ENCODE assay signal across 13 mouse cellular contexts in the genomic region with DNA sequence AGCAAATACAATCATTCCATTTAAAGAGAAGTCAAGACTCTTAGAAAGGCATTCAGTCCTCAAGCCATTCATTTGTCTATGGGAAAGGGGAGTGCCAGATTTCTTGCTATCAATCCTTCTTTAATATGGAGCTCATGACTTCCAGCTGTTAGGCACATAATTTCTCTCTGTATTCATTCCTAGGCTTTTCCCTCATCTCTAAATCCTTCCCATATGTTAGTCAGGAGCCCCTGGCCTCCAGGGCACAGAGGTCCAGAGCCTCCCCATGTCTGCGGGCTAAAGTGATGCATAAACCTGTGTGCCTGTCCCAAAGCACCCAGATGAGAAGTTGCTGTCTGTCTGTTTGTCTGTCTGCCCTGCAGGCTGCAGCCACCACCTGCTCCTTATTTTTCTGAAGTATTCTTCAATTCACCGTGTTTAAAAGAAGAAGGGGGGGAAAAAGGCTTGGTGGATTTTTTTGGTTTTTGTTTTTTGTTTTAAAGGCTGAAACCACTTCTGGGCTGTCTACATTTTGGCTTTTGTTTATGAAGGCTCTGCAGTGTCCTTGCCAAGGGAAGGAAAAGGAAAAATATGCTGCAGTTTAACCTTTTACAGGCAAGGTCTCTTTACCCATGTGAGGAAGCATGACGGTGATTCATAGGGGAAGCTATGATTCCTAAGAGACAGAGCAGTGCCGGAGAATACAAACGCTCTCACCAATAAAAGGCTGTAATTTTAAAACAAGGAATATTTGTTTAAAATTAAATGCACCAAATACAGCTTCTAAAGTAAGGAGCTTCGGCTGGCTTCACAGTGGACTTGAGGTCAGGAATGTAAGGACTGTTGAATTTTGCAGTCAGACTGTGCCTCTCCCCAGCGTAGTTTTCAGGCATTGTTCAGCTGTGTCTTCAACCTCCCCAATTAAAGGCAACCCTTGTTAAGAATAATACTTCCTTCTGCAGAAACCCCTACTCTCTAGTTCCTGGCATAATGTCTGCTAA.
A peak's percentile ranks its signal among the peaks of the same experiment; 100 is the strongest.
DNase-seq lines count a peak whose midpoint lies in the region; ATAC-seq and TF ChIP-seq lines count a peak whose summit lies in the region.
"Had no signal": no experiment of that assay in that cellular context is flagged by ENCODE, and none has a peak within 500 bp of the region (broad histone marks: within the 10 kb centered on the region; RNA-seq: fewer than 3 reads in every experiment).

No protein-coding gene starts in this region.

- H3K4me3 ChIP-seq in intestine, embryonic 14.5 days (ENCODE audit: low read depth, low read length), result no peak overlapping the region
- no peak overlapping the region for H3K4me3 ChIP-seq in intestine, postnatal 0 days (ENCODE audit: low read depth, low read length)
- H3K4me3 ChIP-seq in embryonic facial prominence, embryonic 10.5 days, result no peak overlapping the region
- no peak overlapping the region for H3K4me3 ChIP-seq in limb, embryonic 12.5 days (replicated peaks)
- H3K4me3 ChIP-seq in heart, embryonic 12.5 days, result no peak overlapping the region
- H3K4me3 ChIP-seq: left cerebral cortex, adult 2 months; liver, embryonic 15.5 days had no signal

- TF ChIP-seq CTCF in intestine, postnatal 0 days (IDR thresholded peaks at IDR 0.05; ENCODE audit: low read depth), result no peak
- TF ChIP-seq CTCF in brain, embryonic 14.5 days (IDR thresholded peaks at IDR 0.05; ENCODE audit: borderline replicate concordance, extremely low read depth, insufficient read depth, insufficient read length), result no peak

- no peak for ATAC-seq in intestine, embryonic 14.5 days (replicated peaks; ENCODE audit: low FRiP score, low TSS enrichment, low read depth)
- no peak for ATAC-seq in intestine, postnatal 0 days
- ATAC-seq in limb, embryonic 12.5 days (ENCODE audit: insufficient number of reproducible peaks, insufficient read depth, low FRiP score, low TSS enrichment, low read depth), result no peak
- ATAC-seq in heart, embryonic 12.5 days (ENCODE audit: insufficient number of reproducible peaks, low FRiP score), result no peak
- ATAC-seq: forebrain, postnatal 0 days had no signal

- no peak overlapping the region for H3K9ac ChIP-seq in intestine, embryonic 14.5 days (ENCODE audit: low read length)
- H3K9ac ChIP-seq in intestine, postnatal 0 days (ENCODE audit: low read depth, low read length), result no peak overlapping the region
- H3K9ac ChIP-seq in limb, embryonic 12.5 days (replicated peaks), result no peak overlapping the region
- H3K9ac ChIP-seq in heart, embryonic 12.5 days, result no peak overlapping the region
- H3K9ac ChIP-seq: forebrain, postnatal 0 days; liver, embryonic 15.5 days had no signal

- H3K4me2 ChIP-seq in intestine, embryonic 14.5 days (ENCODE audit: low read length), result peak overlapping the region; percentile 18; the same call in 1 of the 2 replicates
- no peak overlapping the region for H3K4me2 ChIP-seq in intestine, postnatal 0 days (replicated peaks; ENCODE audit: low read depth)
- no peak overlapping the region for H3K4me2 ChIP-seq in limb, embryonic 12.5 days
- no peak overlapping the region for H3K4me2 ChIP-seq in heart, embryonic 12.5 days
- H3K4me2 ChIP-seq: liver, embryonic 15.5 days had no signal

- WGBS in intestine, embryonic 14.5 days, result 25% methylated on average over 7 of the region's 7 CpGs
- 48% methylated on average over 7 of the region's 7 CpGs for WGBS in intestine, postnatal 0 days
- WGBS in embryonic facial prominence, embryonic 10.5 days, result 30% methylated on average over 7 of the region's 7 CpGs
- 35% methylated on average over 7 of the region's 7 CpGs for WGBS in limb, embryonic 12.5 days
- 86% methylated on average over 7 of the region's 7 CpGs for whole genome bisulfite sequencing in heart, embryonic 12.5 days

- no peaks in the 10 kb centered on the region for H3K27me3 ChIP-seq in intestine, embryonic 14.5 days (replicated peaks; ENCODE audit: control insufficient read depth, insufficient read depth, low read length)
- H3K27me3 ChIP-seq in intestine, postnatal 0 days (replicated peaks; ENCODE audit: control insufficient read depth, insufficient read depth, low read length), result no peaks in the 10 kb centered on the region
- no peaks in the 10 kb centered on the region for H3K27me3 ChIP-seq in embryonic facial prominence, embryonic 10.5 days (replicated peaks; ENCODE audit: low read depth, poor library complexity, severe bottlenecking)
- no peaks in the 10 kb centered on the region for H3K27me3 ChIP-seq in limb, embryonic 12.5 days
- H3K27me3 ChIP-seq in heart, embryonic 12.5 days (replicated peaks), result no peaks in the 10 kb centered on the region
- H3K27me3 ChIP-seq: liver, embryonic 15.5 days had no signal

- peaks cover 15% of the 10 kb centered on the region for H3K4me1 ChIP-seq in intestine, embryonic 14.5 days (replicated peaks; ENCODE audit: control insufficient read depth, insufficient read depth, low read length)
- no peaks in the 10 kb centered on the region for H3K4me1 ChIP-seq in intestine, postnatal 0 days (replicated peaks; ENCODE audit: control insufficient read depth, insufficient read depth, low read length)
- H3K4me1 ChIP-seq in embryonic facial prominence, embryonic 10.5 days, result peaks cover 36% of the 10 kb centered on the region
- peaks cover 21% of the 10 kb centered on the region for H3K4me1 ChIP-seq in limb, embryonic 12.5 days (replicated peaks)
- no peaks in the 10 kb centered on the region for H3K4me1 ChIP-seq in heart, embryonic 12.5 days (replicated peaks)
- H3K4me1 ChIP-seq: liver, embryonic 15.5 days had no signal

- no peaks in the 10 kb centered on the region for H3K36me3 ChIP-seq in intestine, embryonic 14.5 days (ENCODE audit: control insufficient read depth, insufficient read depth, low read length)
- H3K36me3 ChIP-seq in intestine, postnatal 0 days (ENCODE audit: control insufficient read depth, insufficient read depth), result no peaks in the 10 kb centered on the region
- H3K36me3 ChIP-seq in embryonic facial prominence, embryonic 10.5 days (replicated peaks), result no peaks in the 10 kb centered on the region
- H3K36me3 ChIP-seq in limb, embryonic 12.5 days, result no peaks in the 10 kb centered on the region
- H3K36me3 ChIP-seq in heart, embryonic 12.5 days, result no peaks in the 10 kb centered on the region
- H3K36me3 ChIP-seq: liver, embryonic 15.5 days had no signal

- no peak overlapping the region for H3K27ac ChIP-seq in intestine, embryonic 14.5 days (ENCODE audit: low read depth)
- H3K27ac ChIP-seq in intestine, postnatal 0 days (ENCODE audit: low read depth, low read length), result no peak overlapping the region
- peak overlapping the region; percentile 72 for H3K27ac ChIP-seq in embryonic facial prominence, embryonic 10.5 days (replicated peaks)
- H3K27ac ChIP-seq in limb, embryonic 12.5 days, result peak overlapping the region; percentile 73
- H3K27ac ChIP-seq in heart, embryonic 12.5 days (ENCODE audit: poor library complexity, severe bottlenecking), result no peak overlapping the region
- H3K27ac ChIP-seq: left cerebral cortex, adult 2 months; liver, embryonic 15.5 days had no signal

- TF ChIP-seq POLR2A in brain, embryonic 14.5 days (IDR thresholded peaks at IDR 0.05; ENCODE audit: borderline replicate concordance, extremely low read depth, insufficient read depth, insufficient read length, poor library complexity, severe bottlenecking), result no peak

- 0 out of 2 replicates have a peak, but pooled peaks cover 6% of the 10 kb centered on the region for H3K9me3 ChIP-seq in intestine, embryonic 14.5 days (ENCODE audit: control insufficient read depth, low read length)
- H3K9me3 ChIP-seq in intestine, postnatal 0 days (ENCODE audit: control insufficient read depth), result no peaks in the 10 kb centered on the region
- H3K9me3 ChIP-seq in embryonic facial prominence, embryonic 10.5 days, result no peaks in the 10 kb centered on the region
- no peaks in the 10 kb centered on the region for H3K9me3 ChIP-seq in limb, embryonic 12.5 days
- no peaks in the 10 kb centered on the region for H3K9me3 ChIP-seq in heart, embryonic 12.5 days (replicated peaks)
- H3K9me3 ChIP-seq: liver, embryonic 15.5 days had no signal

- no peak for DNase-seq in intestine, embryonic 14.5 days (ENCODE audit: low spot score)
- DNase-seq in brain, embryonic 14.5 days (ENCODE audit: low read depth), result peak; percentile 16
- DNase-seq in embryonic facial prominence, embryonic 10.5 days (ENCODE audit: low spot score), result peak; percentile 63
- no peak for DNase-seq in kidney, postnatal 14 days
- no peak for DNase-seq in layer of hippocampus, adult 8-10 months (ENCODE audit: low spot score in 2 of 2)
- DNase-seq: forebrain, postnatal 0 days; gastrocnemius, postnatal 25 days; lung, postnatal 36 days had no signal

Comparison
In these comparisons a context has a peak if more than half of its experiments do, and no peak if none do; other contexts are left out.
1. DNase-seq: peak in brain, embryonic 14.5 days (single experiment) and embryonic facial prominence, embryonic 10.5 days (single experiment); none in intestine, embryonic 14.5 days (single experiment), kidney, postnatal 14 days (single experiment) and layer of hippocampus, adult 8-10 months (0 of 2).
2. H3K27ac ChIP-seq: peak in embryonic facial prominence, embryonic 10.5 days (single experiment) and limb, embryonic 12.5 days (single experiment); none in intestine, embryonic 14.5 days (single experiment), intestine, postnatal 0 days (single experiment) and heart, embryonic 12.5 days (single experiment).